Mouse (Mus musculus): ENCODE results near the gene Rgl2. TPM values are rescaled to one million over a fixed set of nuclear protein-coding genes. Genes with fewer than 3 reads are reported as not detected.
"Not testable (repeated sequence)": the region's sequence is repeated elsewhere in the genome, so short reads cannot be mapped to it uniquely, and the experiment has no call there.

Gene Rgl2
- 10 to 100 TPM; 27.3 to 28.5 TPM for total RNA-seq (2021)
- long read RNA-seq, experiment 1, transcript Rgl2-201 (18 exons, 3,252 nt): major isoform, 7 of 13 reads
- long read RNA-seq, experiment 1, partial matches to known transcripts: 3 of 13 reads
- long read RNA-seq, experiment 1, other reads (novel, unspliced or antisense): 3 of 13 reads
- long read RNA-seq, experiment 2, transcript Rgl2-201 (18 exons, 3,252 nt): major isoform, 11 of 22 reads
- long read RNA-seq, experiment 2, partial matches to known transcripts: 7 of 22 reads
- long read RNA-seq, experiment 2, other reads (novel, unspliced or antisense): 3 of 22 reads

DNA sequence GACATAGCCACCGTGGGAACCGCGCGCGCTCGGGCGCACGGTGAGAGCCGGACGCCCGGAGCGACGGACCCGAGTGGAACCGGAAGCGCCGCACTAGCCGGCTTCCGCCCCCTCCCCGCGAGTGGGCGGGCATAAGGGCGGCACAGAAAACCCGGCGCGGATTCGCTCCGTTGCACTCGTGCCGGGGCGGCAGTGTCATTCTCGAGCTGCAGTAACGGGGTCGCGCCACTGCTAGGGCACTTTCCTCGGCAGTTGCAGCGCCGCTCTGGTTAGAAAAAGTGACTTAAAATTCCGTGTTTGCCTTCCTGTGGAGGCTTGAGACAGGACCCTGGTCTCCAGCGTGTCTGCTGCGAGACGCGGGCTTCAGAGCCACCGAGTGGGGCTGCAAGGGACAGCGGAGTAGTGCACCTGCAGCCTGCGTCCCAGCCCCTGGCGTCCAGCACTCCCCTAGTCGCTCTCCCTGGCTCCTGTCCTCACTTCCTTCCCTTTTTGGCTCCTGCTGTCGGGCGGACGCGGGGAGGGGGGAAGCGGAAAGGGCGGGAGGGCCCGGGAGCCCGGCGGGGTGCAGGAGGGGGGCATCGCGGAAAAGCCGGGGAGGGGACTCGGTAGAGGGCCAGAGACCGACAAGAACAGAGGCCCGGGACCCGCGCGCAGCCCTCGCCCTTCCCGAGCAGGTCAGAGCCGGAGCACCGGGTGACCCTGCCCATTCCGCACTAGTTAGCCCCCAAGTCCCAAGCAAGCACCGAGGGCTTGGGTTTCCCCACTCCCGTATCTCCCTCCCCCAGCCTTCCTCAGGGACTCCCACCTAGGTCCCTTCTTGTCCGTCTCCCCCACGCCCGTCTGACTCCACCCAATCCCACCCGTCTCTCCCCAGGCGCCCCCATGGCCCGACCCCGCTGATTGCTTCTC is at the start of gene Rgl2:
TSS of gene Rgl2 (plus strand) at position 173 of the 909 bp plus-strand sequence.
- DNase-seq: peak; percentile 91

DNA sequence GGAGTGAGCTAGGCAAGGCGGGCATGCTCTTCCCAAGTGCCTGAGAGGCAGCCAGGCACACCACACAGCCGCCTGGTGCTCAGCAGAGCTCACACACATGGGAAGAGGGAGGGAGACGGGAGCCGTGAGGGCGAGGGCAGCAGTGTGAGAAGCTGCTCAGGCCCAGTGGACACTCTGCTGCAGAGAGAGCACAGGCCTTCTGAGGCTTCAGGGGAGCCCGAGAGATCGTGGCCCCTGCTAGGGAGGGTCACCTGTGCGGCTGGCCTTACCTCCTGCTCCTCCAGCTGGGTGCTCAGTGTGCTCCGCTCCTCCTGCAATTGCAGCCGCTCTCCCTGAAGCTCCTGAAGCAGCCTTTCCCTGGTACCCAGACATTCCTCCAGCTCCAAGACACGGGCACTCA is 45.0 kb upstream of the Rgl2 start:
- DNase-seq: not testable (repeated sequence)

DNA sequence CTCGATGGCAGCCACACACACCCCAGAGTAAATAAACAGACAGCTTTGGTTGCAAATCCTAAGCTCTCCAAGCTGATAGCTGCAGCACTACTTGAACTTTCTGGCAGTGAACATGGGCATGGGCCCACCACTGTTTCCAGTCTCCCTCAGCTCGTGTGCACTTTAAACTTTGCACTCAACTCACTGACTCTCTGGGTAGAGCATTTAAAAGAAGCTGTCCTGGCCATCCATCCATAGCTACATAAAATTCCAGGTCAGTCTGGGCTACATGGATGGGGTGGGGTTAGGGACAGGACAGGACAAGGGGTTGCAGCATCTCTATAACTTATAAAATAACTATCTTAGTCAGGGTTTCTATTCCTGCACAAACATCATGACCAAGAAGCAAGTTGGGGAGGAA is 41.5 kb upstream of the Rgl2 start:
- DNase-seq: not testable (repeated sequence)

DNA sequence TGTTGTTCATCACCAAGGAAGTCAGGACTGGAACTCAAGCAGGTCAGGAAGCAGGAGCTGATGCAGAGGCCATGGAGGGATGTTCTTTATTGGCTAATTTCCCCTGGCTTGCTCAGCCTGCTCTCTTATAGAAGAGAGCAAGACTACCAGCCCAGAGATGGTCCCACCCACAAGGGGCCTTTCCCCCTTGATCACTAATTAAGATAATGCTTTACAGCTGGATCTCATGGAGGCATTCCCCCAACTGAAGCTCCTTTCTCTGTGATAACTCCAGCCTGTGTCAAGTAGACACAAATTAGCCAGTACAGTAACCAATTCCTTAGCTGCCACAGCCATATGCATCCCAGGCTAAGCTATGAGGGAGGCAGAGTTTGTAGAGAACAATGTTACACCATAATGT is 41.1 kb upstream of the Rgl2 start:
- DNase-seq: not testable (repeated sequence)

DNA sequence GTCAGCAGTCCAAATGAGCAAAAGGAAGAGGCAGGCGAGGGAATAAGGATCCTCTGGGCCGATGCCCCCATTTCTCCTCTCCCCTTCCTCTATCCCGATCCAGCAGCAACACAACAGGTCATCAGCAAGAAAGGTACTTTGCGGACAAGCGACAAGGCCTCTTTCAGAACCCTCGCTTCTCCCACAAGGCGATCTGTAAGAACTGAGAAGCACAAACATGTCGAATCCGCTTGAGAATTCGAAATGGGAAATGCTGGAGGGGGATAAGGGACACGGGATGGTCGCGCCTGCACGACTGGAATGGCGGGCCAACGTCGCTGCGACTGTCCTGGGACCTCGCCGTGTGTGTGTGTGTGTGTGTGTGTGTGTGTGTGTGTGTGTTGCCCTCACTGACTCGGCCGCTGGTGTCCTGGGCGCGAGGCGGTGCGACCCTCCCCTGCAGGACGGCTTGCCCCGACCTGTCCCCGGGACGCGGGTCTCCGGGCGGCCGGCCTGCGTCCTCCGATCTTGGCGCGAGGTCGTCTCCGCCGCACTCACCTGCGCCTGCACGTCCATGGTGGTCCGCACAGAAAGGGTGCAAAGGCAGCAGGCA is 39.3 kb upstream of the Rgl2 start:
- DNase-seq: not testable (repeated sequence)

DNA sequence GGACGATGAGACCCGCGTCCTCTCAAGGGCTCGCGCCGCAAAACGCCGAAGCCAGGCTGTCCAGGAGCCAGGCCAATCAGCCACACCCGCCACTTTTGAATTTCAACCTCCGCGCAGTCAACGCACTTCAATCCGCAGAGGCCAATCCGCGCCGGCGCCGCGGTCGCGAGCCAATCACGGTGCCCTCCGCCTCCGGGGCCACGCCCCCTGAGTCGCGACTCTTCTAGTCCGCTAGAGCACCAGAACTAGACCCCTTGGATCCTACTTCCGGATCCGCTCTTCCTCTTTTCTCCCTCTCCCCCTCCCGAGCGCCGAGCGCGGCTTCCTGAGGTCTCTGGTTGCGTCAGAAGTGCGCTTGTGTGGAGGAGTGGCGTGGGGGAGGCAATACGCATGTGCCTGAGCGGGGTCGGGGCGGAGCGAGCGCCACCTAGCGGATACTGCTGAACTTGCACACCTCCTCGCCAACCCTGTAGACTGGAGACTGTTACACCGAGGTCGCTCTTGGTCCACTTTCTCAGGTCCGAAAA is 38.7 kb upstream of the Rgl2 start, which contains the start of gene Kifc1:
TSS of gene Kifc1 (minus strand) at position 129 of the 527 bp plus-strand sequence.
- peak; percentile 100 for DNase-seq

DNA sequence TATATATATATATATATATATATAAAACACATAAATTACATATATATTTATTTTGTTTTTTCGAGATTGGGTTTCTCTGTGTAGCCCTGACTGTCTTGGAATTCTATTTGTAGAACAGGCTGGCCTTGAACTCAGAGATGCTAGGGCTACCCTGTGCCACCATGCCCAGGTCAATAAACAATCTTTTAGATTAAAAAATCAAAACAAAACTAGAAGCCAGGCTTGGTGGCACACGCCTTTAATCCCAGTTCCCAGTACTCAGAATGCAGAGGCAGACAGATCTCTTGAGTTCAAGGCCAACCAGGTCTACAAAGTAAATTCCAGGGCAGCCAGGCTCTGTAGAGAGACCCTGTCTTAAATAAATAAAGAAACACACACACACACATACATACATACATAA is 38.0 kb upstream of the Rgl2 start:
- DNase-seq: no peak

DNA sequence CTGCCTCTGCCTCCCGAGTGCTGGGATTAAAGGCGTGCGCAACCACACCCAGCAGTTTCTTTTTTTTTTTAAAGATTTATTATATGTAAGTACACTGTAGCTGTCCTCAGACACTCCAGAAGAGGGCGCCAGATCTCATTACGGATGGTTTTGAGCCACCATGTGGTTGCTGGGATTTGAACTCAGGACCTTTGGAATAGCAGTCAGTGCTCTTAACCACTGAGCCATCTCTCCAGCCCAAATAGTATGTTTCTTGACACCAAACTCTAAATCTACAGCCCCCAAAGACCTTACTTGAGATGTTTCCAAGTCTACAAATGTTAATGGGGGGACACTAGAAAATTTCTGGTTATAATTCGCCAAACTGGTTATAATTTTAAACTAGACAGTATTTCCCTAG is 37.5 kb upstream of the Rgl2 start:
- DNase-seq: not testable (repeated sequence)

DNA sequence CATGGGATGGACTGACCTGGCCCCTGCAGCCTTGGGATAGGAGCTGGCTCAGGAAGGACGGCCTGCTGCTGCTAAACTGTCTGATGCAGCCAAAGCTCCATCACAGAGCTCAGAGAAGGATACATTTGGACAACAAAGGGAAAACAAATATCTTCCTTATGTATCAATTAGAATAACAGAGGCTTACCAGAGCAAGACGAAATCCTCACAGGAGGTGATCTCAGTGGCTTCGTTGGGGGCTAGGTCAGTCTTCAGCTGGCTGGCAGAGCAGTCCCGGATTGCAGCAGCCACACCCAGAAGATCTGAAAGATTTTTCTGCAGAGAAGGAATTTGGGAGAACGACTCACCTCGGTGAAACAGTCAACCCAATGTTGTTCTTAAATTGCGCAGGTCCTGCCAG is 36.9 kb upstream of the Rgl2 start:
- no peak for DNase-seq

DNA sequence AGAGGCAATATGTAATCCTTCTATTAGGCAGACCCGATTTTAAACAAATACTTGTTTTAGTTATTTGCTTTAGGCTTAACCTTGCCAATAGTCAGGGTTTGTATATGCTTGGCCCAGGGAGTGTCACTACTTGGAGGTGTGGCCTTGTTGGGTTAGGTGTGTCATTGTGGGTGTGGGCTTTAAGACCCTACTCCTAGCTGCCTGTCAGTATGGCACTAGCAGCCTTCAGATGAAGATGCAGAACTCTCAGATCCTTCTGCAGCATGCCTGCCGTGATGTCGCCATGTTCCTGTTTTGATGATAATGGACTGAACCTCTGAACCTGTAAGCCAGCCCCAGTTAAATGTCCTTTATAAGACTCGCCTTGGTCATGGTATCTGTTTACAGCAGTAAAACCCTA is 36.3 kb upstream of the Rgl2 start:
- DNase-seq: not testable (repeated sequence)

DNA sequence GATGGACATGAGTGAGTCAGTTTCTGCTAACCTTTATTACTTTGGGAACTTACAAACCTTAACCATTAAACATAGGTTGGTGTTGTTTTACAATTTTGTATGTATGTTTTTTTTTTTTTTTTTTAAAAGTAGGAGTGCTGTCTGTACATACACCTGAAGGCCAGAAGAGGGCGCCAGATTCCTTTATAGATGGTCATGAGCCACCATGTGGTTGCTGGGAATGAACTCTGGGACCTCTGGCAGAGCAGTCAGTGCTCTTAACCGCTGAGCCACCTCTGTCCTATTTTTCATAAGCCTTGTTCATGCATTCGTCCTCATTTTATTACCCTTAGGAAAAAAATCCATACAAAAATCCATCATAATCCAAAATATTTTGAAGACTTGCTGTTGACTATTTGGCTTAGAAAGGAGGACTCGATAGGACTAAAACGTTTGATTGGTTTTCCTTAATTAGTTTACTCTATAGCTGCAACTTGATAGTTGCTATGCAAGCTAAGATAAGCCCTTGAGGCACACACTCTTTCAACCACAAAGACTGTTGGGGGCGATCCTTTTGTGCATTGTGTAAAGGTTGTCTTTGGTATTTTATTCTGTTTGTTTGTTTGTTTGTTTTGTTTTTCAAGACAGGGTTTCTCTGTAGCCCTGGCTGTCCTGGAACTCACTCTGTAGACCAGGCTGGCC is 32.1 kb upstream of the Rgl2 start:
- DNase-seq: no peak

DNA sequence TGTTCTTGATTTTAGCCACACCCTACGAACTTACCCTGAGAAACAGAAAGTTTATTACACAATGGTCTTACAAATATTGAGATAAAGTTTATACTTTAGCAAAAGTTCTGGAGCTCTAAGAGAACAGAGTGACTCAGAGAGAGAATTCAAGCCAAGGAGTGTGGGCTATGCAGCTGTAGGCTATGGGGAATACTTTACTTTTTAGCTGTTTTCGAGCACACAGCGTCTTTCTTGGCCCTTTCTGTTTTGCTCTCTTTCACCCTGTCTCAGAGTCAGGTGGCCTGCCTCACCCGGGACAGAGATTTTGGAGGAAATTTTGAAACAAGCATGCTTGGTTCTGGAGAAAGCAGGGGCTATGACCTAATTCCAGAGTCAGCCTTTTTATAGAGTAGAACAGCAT is 31.1 kb upstream of the Rgl2 start:
- DNase-seq: not testable (repeated sequence)

DNA sequence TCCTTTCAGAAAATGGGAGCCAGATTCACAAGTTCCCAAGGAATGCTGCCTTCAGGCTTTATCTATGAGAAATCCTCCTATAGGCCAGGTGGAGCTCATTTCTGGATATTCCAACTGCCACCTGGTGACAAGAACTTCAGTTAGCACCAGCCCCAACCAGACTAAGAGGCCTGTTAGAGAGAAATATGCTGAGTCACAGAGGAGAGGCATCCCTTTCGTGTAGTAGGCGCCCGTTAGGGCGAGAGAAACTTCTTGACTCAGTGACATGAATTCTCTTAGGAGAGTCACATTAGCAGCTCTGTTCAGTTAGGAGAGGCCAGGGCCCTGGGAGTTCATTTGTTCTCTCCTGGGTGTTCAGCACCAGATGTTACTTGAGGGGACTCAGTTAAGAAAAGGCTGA is 29.7 kb upstream of the Rgl2 start:
- DNase-seq: no peak

DNA sequence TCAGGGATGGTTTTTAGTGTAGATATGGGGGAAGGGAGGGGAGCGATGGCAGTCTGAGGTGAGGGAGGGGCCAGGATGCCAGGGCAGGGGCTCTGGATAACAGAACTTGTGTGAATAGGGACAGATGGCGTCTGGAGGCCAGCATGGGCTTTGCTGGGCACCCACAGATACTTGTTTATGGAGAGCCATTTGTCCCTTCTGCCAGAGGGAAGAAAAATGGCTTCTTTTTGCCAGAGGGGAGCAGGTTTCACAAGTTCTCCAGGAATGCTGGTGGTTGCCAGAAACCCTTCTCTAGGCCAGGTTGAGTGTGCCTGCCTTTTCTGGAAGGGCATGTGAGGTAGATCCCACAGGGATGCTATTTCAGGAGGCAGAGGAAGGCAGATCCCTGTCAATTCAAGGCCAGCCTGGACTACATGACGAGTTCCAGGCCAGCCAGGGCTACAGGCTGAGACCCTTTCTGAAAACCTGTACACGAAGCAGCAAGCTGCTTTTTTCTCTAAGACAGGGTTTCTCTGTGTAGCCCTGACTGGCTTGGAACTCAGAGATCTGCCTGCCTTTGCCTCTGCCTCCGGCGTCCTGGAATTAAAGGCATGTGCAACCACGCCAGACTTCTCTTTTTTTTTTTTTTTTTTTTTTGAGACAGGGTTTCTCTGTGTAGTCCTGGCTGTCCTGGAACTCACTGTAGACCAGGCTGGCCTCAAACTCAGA is 28.9 kb upstream of the Rgl2 start:
- DNase-seq: no peak

DNA sequence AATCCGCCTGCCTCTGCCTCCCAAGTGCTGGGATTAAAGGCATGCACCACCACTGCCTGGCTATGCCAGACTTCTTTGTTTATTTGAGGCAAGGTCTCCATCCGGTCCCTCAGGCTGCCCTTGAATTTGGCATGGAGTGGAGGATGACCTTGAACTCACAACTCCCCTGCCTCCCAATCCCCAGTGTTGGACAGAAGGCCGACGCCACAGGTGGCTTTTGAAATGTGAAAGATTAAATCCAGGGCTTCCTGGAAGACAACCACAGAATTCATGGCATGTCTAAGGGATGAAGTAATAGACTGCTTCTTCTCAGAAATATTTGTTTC is 28.4 kb upstream of the Rgl2 start:
- no peak for DNase-seq

DNA sequence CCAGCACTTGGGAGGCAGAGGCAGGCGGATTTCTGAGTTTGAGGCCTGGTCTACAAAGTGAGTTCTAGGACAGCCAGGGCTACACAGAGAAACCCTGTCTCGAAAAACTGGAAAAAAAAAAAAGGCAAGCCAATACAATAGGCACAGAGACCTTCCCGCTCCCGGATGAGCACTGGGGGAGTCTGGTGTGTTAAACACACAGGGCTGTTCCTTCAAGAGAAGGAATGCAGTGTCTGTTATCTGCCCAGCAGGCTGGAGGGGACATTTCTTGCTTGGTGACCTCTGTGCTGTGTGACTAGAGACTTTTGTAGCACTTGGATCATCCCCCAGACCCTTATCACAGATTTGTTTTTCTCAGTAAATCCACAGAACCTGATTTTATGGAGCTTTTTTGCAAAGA is 27.7 kb upstream of the Rgl2 start:
- DNase-seq: no peak

DNA sequence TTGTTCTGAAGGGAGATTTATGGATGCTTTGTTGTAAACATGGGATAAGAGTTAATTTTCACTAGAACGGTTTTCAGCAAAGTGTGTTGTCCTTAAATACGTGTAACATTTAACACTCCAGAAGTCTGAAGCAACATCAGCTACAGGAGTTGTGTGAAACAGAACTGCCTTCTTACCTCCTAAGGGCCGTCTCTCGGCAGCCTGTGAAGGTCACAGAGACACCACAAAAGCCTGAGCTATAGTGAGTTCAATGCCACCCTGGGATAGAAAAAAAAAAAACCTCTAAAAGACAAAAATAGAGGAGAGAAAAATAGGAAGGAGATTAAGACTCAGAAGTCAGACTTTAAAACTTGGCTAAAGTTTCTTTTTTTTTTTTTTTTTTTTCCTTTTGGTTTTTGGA is 27.3 kb upstream of the Rgl2 start:
- DNase-seq: no peak

DNA sequence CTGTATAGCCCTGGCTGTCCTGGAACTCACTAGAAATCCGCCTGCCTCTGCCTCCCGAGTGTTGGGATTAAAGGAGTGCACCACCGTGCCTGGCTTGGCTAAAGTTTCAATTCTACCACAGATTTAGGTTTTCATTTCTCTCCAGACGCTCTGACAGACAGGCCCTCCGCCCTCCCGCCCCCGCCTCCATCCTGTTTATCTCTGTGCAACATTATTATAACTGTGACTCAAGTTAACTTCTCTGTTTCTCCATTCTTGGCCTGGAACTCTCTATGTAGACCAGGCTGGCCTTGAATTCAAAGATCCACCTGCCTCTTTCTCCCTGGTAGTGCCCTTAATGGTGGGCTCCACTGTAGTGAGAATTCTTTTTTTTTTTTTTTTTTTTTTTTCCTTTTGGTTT is 26.9 kb upstream of the Rgl2 start:
- no peak for DNase-seq

DNA sequence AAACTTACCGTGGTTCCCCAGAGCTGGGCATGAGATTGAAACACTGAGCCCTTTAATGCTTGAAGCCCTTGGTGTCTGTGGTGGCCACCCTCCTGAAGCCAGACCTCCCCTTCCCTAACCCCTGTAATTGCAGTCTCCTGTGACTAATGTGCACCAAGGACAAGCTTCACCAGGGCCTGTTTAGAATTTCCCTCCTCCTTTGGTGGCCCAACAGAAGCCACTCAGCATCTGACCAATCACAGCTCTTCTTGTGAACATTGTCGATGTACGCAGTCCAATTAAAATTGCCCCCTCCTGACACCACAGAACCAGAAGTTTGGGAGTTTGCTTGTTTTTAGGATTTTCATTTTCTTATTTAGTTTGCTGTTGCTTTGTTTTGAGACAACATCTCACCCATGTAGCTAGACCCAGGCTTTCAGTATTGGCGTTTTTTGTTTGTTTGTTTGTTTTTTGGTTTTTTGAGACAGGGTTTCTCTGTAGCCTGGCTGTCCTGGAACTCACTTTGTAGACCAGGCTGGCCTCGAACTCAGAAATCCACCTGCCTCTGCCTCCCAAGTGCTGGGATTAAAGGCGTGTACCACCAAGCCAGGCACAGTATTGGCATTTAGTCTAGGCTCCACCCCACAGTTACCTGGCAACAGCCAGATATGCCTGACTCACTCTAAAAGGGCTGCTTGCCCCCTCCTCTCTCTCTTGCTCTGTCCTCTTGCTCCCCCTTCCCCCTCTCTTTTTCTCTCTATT is 25.3 kb upstream of the Rgl2 start:
- DNase-seq: not testable (repeated sequence)

DNA sequence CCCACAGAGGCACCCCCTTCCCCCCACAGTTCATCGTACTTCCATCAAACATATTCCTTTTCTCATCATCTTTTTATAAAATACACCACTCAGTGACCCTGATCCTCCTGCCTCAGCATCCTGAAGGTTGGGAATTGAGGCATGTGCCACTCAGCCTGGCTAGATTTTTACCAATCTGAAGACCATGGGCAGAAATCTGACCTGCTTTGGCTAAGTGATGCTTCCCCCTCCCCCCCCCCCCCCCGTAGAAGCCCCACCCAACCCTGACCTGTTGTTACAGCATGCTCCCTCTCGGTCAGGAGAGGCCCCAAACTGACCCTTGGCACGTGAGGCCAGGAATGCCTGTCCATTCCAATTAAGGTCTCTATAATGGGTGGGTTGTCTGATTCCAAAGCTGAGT is 24.5 kb upstream of the Rgl2 start, which contains the start of gene Platr17:
TSS of gene Platr17 (plus strand) at position 301 of the 400 bp plus-strand sequence.
- DNase-seq: not testable (repeated sequence)
